Mouse (Mus musculus): ENCODE data around the gene Igbp1b. TPM values are rescaled to one million over a fixed set of nuclear protein-coding genes. Genes with fewer than 3 reads are reported as not detected.

Igbp1b gene
- polyA plus RNA-seq (2012; rRNA removed) = 0.40 and 0.54 TPM in 2 replicates

DNA sequence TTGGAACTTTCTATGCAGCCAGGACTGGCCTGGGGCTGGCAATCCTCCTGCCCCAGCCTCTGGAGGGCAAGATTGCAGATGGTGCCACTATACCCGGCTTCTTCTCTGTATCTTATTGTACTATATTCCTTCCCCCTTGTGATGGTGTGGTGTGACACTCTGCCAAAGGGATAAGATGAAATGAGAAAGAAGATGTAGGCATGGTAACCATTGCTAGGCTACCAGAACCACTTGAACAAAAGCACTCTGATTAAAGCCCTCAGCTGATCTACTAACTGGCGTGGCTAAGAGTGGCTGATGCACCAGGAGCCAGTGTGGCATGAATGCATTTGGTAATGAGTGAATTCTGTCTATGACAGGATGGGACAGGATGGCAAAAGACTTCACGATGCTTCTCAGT, at the start of gene Igbp1b:
Igbp1b (minus strand) TSS at position 29 of the 400 bp plus-strand sequence.
- peak in 1 of 2 experiments; percentile 12 for DNase-seq (ENCODE audit: extremely low spot score in 1 of 2, low spot score in 1 of 2)

DNA sequence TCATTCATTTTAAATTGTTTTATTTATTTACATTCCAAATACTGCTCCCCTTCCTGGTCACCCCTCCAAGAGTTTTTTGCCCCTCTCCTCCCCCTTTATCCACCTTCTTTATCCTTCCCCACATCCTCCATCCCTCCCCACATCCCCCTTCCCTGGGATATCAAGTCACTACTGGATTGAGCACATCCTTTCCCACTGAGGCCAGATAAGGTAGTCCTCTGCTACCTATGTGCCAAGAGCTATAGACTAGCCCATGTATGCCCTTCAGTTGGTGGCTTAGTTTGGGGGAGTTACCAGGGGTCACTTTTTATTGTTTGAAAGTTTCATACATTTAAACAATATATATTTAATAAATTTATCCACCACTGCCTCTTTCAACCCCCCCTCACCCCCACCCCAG, 24.6 kb upstream of the Igbp1b start:
- no peak for DNase-seq (ENCODE audit: extremely low spot score in 1 of 2, low spot score in 1 of 2)

DNA sequence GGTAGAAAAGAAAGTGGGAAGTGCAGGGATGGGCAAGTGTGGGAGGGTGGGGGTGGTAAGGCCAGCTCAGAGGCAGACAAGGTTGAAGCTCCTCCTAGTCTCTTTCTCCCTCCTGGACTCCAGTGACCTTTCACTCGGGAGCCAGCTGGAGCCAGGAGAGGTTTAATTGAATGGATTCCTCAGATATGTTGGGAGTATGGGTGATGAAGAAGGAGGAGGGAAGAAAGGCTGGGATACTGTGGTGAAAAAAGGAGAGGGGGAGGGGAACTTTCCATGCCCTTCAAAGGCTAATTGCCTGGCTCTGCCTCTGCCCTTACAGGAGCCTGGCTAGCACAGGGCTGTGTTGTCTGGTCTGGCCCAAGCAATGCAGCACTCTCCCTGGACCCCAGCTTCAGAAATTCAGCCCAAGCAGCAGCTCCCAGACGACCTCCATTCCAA, 14.4 kb upstream of the Igbp1b start:
- no peak for DNase-seq (ENCODE audit: extremely low spot score in 1 of 2, low spot score in 1 of 2)

DNA sequence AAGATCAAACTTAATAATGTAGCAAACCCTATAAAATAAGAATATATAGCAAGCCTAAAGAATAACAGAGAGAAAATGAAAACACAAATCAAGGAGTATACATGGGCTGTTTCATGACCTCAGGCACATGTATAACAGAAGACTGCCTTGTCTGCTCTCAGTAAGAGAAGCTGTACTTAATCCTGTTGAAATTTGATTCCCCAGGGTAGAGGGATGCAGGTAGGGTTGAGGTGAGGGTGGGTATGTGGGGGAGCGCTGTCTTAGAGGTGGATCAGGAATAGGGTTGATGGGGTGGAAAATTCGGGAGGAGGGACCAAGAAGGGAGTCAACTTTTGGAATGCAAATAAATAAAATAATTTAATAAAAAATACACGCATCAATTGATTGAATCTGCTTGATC, 7.1 kb upstream of the Igbp1b start:
- no peak for DNase-seq (ENCODE audit: extremely low spot score in 1 of 2, low spot score in 1 of 2)

DNA sequence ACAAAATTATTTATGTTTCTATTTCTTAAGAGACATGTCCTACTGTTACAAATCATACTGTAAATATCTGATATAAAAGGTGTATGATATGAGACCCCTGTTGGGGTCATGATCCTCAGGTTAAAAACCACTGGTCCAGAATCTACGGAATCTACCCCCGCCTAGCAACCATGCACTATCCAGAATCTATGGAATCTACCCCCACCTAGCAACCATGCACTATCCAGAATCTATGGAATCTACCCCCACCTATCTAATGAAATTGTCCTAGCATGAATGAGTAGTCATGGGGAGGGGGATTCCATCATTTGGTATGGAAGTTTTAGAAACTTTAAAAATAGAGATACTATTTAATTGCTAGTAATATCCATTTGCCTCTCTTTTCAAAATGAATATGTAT, 12.7 kb downstream of the Igbp1b start:
- DNase-seq (ENCODE audit: extremely low spot score in 1 of 2, low spot score in 1 of 2) = no peak

DNA sequence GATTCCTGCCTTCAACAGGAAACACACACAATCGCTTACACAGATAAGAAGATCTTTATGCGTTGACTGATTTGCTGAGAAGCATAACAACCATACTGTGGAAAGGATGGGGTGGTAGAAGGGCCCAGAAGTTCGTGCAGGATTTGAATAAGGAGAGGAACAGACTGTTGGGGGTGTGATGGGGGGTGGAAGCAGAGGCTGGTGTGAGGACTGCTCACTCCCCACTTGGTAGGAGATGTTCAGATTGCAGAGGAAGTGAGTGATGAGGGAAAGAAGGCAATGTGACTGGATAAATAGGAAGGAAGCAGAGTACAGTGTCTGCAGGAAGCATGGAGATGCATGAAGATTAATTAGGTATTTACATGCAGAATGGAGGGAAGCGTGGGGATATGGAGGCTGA, 19.0 kb downstream of the Igbp1b start:
- DNase-seq (ENCODE audit: extremely low spot score in 1 of 2, low spot score in 1 of 2) = peak in 1 of 2 experiments; percentile 45

DNA sequence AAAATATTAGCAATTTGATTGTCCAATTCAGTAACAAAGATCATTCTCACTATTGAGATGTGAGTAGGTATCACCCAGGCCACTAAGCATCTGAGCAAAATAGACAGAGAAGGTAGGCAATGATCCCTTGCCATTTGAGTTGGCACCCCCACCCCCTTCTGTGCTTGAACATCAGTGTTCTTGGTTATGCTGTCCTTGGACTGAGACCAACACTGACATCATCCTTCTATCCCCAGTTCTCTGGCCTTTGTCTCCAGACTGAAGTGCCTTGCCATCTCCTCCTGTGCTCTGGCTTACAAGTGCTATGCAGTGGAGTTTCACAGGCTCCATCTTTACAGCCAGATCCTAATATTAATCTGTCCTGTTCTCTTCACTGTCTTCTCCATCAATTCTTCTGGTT, 37.6 kb downstream of the Igbp1b start:
- no peak for DNase-seq (ENCODE audit: extremely low spot score in 1 of 2, low spot score in 1 of 2)

DNA sequence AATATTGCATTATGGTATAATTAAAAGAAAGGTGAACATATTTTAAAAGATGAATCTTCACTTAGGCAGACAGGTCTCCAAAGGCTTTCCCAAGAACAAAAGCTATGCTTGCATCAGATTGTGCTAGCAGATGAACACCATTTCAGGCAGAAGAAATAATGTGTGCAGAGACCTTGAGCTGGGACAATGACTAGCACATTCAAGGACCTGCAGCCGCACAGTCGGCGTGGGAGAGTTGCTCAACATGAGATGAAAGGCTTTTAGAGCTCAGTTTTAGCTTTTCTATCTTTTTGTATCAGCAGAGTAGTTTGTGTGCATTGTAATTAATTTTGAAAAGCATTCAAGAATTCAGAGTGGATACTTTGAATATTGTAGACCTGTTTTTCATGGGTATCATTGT, 39.9 kb downstream of the Igbp1b start:
- no peak for DNase-seq (ENCODE audit: extremely low spot score in 1 of 2, low spot score in 1 of 2)

Other genes with a start within 250 kb of the Igbp1b start
- 98.8 and 145 TPM in 2 replicates for gene Lmo3, start 76.6 kb downstream of the Igbp1b start, polyA plus RNA-seq (2012; rRNA removed)